Mouse (Mus musculus) G1E (cell line): Measurements from ENCODE around the gene Phf12. TPM values are rescaled to one million over a fixed set of nuclear protein-coding genes. Genes with fewer than 3 reads are reported as not detected.

Experiments used
- ATAC-seq: 2 replicates; pipeline ENCODE4 v1.8.0; 2016; ENCODE audit warnings: mild to moderate bottlenecking; ENCODE audit not compliant: insufficient number of reproducible peaks, poor library complexity, low FRiP score, severe bottlenecking; ENCODE audit errors: extremely low read depth
- DNase-seq: peaks from one replicate; pipeline ENCODE4 v3.0.0; 2012; ENCODE audit warnings: low spot score
- H3K27me3 ChIP-seq: 2 replicates; pipeline ENCODE4 v1.6.1; 2012; ENCODE audit warnings: mild to moderate bottlenecking, low read length, inconsistent platforms; ENCODE audit not compliant: insufficient read depth
- H3K36me3 ChIP-seq: replicated peaks from 2 replicates; pipeline ENCODE3; 2012; ENCODE audit warnings: mild to moderate bottlenecking, inconsistent platforms
- H3K4me1 ChIP-seq: 2 replicates; pipeline ENCODE4 v1.6.1; 2012; ENCODE audit warnings: low read depth, low read length, inconsistent platforms, mixed read lengths; ENCODE audit not compliant: insufficient read depth
- H3K4me3 ChIP-seq: 2 replicates; pipeline ENCODE4 v1.5.1; 2012; ENCODE audit warnings: low read depth, mild to moderate bottlenecking, inconsistent platforms, low read length, moderate library complexity, mixed read lengths
- H3K9me3 ChIP-seq: replicated peaks from 2 replicates; pipeline ENCODE4 v1.6.1; 2012; ENCODE audit warnings: inconsistent platforms
- CTCF ChIP-seq: IDR thresholded peaks from 2 replicates; pipeline ENCODE4 v1.5.1; 2012; ENCODE audit warnings: low read depth, low read length, inconsistent platforms, mixed read lengths
- GATA1 ChIP-seq: IDR thresholded peaks from 2 replicates; pipeline ENCODE4 v1.6.1; 2012; ENCODE audit warnings: borderline replicate concordance, low read length, inconsistent platforms, mixed read lengths
- GATA2 ChIP-seq: IDR thresholded peaks from 2 replicates; pipeline ENCODE4 v1.6.1; 2012; ENCODE audit warnings: low read depth, low read length, inconsistent platforms, borderline replicate concordance
- POLR2AphosphoS5 ChIP-seq: IDR thresholded peaks from 2 replicates; pipeline ENCODE4 v1.6.1; 2012; ENCODE audit warnings: low read depth, low read length, inconsistent platforms; ENCODE audit not compliant: insufficient replicate concordance
- TAL1 ChIP-seq: conservative IDR thresholded peaks from 2 replicates; pipeline ENCODE4 v1.6.1; 2012; ENCODE audit warnings: low read depth, low read length, inconsistent platforms, mixed read lengths
- polyA plus RNA-seq: library from polyadenylated mRNA; stranded (reverse); fragments of >175 nt; gene quantifications from 2 replicates; pipeline ENCODE4 v1.2.3, GENCODE M21; 2012
- total RNA-seq, 2 experiments: library from RNA; stranded (forward) in 1 of 2; stranded (reverse) in 1 of 2; fragments of 200-1000 nt in 1 of 2; fragments of >200 nt in 1 of 2; fragmentation: Nextera tagmentation in 1 of 2; gene quantifications; 2 replicates each; pipeline ENCODE4 v1.2.3; 2014 to 2017

Gene Phf12
- total and polyA plus RNA-seq, 3 experiments, result 23.0 to 215 (median 157) TPM

GRCm38 (mm10) chr11:77978161-77978560 lies 4.4 kb upstream of the Phf12 start:
- H3K9me3 ChIP-seq, result no peaks in the 10 kb centered on the region
- H3K4me3 ChIP-seq, result no peak overlapping the region
- H3K4me1 ChIP-seq, result peaks cover 18% of the 10 kb centered on the region
- H3K36me3 ChIP-seq, result no peaks in the 10 kb centered on the region
- DNase-seq (no peak), ATAC-seq (no peak)
- peaks cover 52% of the 10 kb centered on the region for H3K27me3 ChIP-seq
- TF ChIP-seq POLR2AphosphoS5, result no peak
- TF ChIP-seq GATA2, result no peak
- TF ChIP-seq CTCF, result no peak
- no peak for TF ChIP-seq GATA1
- no peak for TF ChIP-seq TAL1

GRCm38 (mm10) chr11:77979221-77979809 lies 3.2 kb upstream of the Phf12 start:
- H3K9me3 ChIP-seq, result no peaks in the 10 kb centered on the region
- no peak overlapping the region for H3K4me3 ChIP-seq
- ATAC-seq (no peak), DNase-seq (no peak)
- H3K27me3 ChIP-seq, result peaks cover 41% of the 10 kb centered on the region
- TF ChIP-seq GATA2 (no peak), POLR2AphosphoS5 (no peak)
- H3K36me3 ChIP-seq, result peaks cover 5% of the 10 kb centered on the region
- H3K4me1 ChIP-seq, result peaks cover 18% of the 10 kb centered on the region

GRCm38 (mm10) chr11:77980281-77981204 lies 2.0 kb upstream of the Phf12 start:
- H3K4me3 ChIP-seq, result peak overlapping the region; percentile 93; the same call in 1 of the 2 replicates
- no peak for ATAC-seq

GRCm38 (mm10) chr11:77981609-77982440 lies 729 bp upstream of the Phf12 start:
- Histone ChIP-seq H3K4me3 (peak overlapping the region; percentile 93), H3K36me3 (peaks cover 27% of the 10 kb centered on the region), H3K4me1 (peaks cover 37% of the 10 kb centered on the region), H3K27me3 (peaks cover 20% of the 10 kb centered on the region), H3K9me3 (no peaks in the 10 kb centered on the region)
- ATAC-seq, result peak; percentile 85
- DNase-seq, result peak; percentile 87
- TF ChIP-seq POLR2AphosphoS5 (peak; percentile 55; the same call in 1 of the 2 replicates), GATA1 (no peak)

More at GRCm38 (mm10) chr11:77980281-77981204, 2.0 kb upstream of the Phf12 start:
- peaks cover 28% of the 10 kb centered on the region for H3K27me3 ChIP-seq
- peak; percentile 69 for DNase-seq
- no peaks in the 10 kb centered on the region for H3K9me3 ChIP-seq
- TF ChIP-seq GATA1 (no peak), CTCF (0 out of 2 replicates have a peak, but pooled peaks have one; percentile 1), TAL1 (no peak), GATA2 (no peak), POLR2AphosphoS5 (no peak)
- H3K36me3 ChIP-seq, result peaks cover 15% of the 10 kb centered on the region
- H3K4me1 ChIP-seq, result peaks cover 28% of the 10 kb centered on the region

GRCm38 (mm10) chr11:77983191-77983936 lies 810 bp downstream of the Phf12 start:
- Histone ChIP-seq H3K27me3 (peaks cover 6% of the 10 kb centered on the region), H3K4me1 (peaks cover 37% of the 10 kb centered on the region), H3K36me3 (peaks cover 42% of the 10 kb centered on the region), H3K4me3 (peak overlapping the region; percentile 93), H3K9me3 (no peaks in the 10 kb centered on the region)
- TF ChIP-seq POLR2AphosphoS5 (no peak), CTCF (no peak), GATA2 (no peak), TAL1 (no peak), GATA1 (no peak)
- ATAC-seq, result no peak
- peak; percentile 72 for DNase-seq
